Mouse (Mus musculus): ENCODE measurements around the gene Cox16. TPM values are rescaled to one million over a fixed set of nuclear protein-coding genes. Genes with fewer than 3 reads are reported as not detected.
"Not testable (repeated sequence)": the region's sequence is repeated elsewhere in the genome, so short reads cannot be mapped to it uniquely, and the experiment has no call there.

Gene Cox16
- polyA plus RNA-seq (2012; rRNA removed): 21.1 and 36.3 TPM in 2 replicates
- 77.3 and 84.2 TPM in 2 replicates for polyA plus RNA-seq (2014; fragmentation: Nextera tagmentation; extraction: Ambion mirVana)

DNA sequence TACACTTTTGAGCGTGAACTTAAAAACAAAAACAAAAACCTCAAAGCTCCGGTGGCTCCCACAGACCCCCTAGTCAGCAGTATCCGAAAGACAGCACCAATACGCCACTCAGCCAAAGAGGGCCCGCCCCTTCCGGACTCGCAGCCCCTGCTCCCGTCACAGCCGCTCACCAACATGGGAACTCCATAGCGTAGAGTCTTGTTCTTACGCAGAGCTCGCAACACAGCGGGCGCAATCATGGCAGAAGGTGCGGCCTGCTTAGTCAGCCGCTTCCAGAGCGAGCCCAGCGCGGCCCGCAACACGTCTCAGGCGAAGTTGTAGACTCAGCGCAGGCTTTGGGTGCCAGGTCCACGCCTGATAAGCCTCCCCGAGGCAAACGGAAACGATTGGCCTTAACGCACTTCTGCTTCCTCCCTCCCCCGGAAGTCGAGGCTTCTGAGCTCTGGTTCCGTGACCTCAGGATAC is at the start of gene Cox16:
Gene Cox16 (minus strand): TSS at position 401 of the 465 bp plus-strand sequence.
- WGBS (ENCODE audit: insufficient replicate concordance): under 1% methylated on average over 31 of the region's 31 CpGs
- DNase-seq (ENCODE audit: low read depth in 3 of 3, low spot score in 3 of 3) (peak; percentile 69 to 76 (median 72)), ATAC-seq (ENCODE audit: insufficient read depth) (peak; percentile 93)
- Histone ChIP-seq H3K27me3 (ENCODE audit: control insufficient read depth, insufficient read depth, low read length) (no peaks in the 10 kb centered on the region), H3K9ac (replicated peaks) (peak within 1 kb of the TSS; percentile 75), H3K4me2 (ENCODE audit: low read depth) (peak within 1 kb of the TSS; percentile 76), H3K36me3 (replicated peaks; ENCODE audit: control insufficient read depth, insufficient read depth, low read depth) (no peaks in the 10 kb centered on the region; the same call in 1 of the 2 replicates), H3K27ac (peak within 1 kb of the TSS; percentile 92), H3K4me3 (ENCODE audit: insufficient read depth in 1 of 2, low read depth in 2 of 2, low read length in 2 of 2) (peak within 1 kb of the TSS; percentile 79 to 84), H3K4me1 (replicated peaks; ENCODE audit: control insufficient read depth in 2 of 2, insufficient read depth in 2 of 2, low read length in 1 of 2) (peaks cover 2 to 6% of the 10 kb centered on the region in 2 experiments), H3K9me3 (ENCODE audit: control insufficient read depth, low read length) (no peaks in the 10 kb centered on the region)
- TF ChIP-seq CTCF (IDR thresholded peaks at IDR 0.05; ENCODE audit: low read depth): no peak
- no peak for TF ChIP-seq EP300 (IDR thresholded peaks at IDR 0.05; ENCODE audit: low read depth)

DNA sequence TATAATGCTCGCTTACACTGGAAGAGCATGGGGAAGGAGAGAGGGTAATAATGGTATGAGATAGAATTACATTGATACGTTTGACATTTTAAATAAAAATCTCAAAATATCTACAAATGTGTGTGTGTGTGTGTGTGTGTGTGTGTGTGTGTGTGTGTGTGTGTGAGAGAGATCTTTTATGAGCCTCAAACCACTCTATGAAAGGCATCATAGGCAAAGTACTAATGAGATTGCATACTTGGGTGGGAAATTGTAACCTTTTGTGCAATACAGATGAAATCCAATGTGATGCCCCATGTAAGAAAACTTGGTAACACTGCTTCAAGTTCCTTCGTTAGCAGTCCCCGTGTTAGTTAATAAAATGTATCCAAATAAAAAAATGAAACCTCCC is 48.1 kb upstream of the Cox16 start:
- peak overlapping the region; percentile 84 to 92 for H3K4me3 ChIP-seq (ENCODE audit: insufficient read depth in 1 of 2, low read depth in 2 of 2, low read length in 2 of 2)
- WGBS (ENCODE audit: insufficient replicate concordance): 34% methylated on average over 4 of the region's 4 CpGs
- H3K27ac ChIP-seq: no peak overlapping the region; the same call in 1 of the 2 replicates
- peak overlapping the region; percentile 86 for H3K9ac ChIP-seq (replicated peaks)
- no peaks in the 10 kb centered on the region for H3K36me3 ChIP-seq (replicated peaks; ENCODE audit: control insufficient read depth, insufficient read depth, low read depth)
- peak overlapping the region; percentile 73 for H3K4me2 ChIP-seq (ENCODE audit: low read depth)
- ATAC-seq (ENCODE audit: insufficient read depth) (peak; percentile 16), DNase-seq (ENCODE audit: low read depth in 3 of 3, low spot score in 3 of 3) (no peak)
- TF ChIP-seq EP300 (IDR thresholded peaks at IDR 0.05; ENCODE audit: low read depth) (no peak), CTCF (IDR thresholded peaks at IDR 0.05; ENCODE audit: low read depth) (no peak)
- no peaks in the 10 kb centered on the region for H3K27me3 ChIP-seq (ENCODE audit: control insufficient read depth, insufficient read depth, low read length)
- no peaks in the 10 kb centered on the region for H3K9me3 ChIP-seq (ENCODE audit: control insufficient read depth, low read length)
- H3K4me1 ChIP-seq (replicated peaks; ENCODE audit: control insufficient read depth in 2 of 2, insufficient read depth in 2 of 2, low read length in 1 of 2): peaks cover 3 to 5% of the 10 kb centered on the region in 2 experiments; a peak in 2 of 4 replicates

DNA sequence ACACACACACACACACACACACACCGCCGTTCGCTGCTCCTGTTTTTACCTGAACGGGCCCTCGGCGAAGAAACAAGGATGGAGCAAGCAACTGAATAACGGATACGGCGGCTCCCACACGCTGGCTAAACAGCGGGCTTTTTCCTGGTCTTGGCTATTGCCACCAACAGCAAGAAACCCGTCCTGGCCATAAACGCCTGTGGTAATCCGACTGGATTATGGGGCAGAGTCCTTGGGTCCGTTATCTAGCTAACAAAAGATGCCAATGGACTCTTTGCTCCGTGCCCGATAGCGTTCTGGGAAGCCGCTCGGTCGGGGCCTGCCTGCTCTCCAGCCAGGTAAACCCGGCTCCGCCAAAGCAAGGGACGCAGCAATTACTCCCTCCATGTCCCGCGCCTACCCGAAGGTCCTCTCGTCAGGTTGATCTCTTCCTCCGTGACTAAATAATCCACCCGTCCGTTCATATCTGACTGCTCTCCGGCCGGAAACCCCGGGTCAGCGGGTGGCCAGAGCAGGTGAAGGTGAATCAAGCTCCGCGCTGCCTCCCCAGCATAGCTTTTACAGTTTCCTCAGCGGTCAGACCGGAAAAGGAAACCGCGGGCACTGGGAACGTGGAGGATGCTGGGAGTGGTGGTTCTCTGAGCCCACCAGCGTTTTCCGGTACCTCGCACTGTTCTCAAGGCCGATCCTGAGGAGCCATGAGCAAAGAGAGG is 47.5 kb upstream of the Cox16 start, which contains the start of the genes Gm20498 and Synj2bp:
Gene Gm20498 (minus strand): TSS at position 590 of the 713 bp plus-strand sequence.
Gene Synj2bp (minus strand): TSS at position 596 of the 713 bp plus-strand sequence.
- Histone ChIP-seq H3K27me3 (ENCODE audit: control insufficient read depth, insufficient read depth, low read length) (no peaks in the 10 kb centered on the region), H3K9me3 (ENCODE audit: control insufficient read depth, low read length) (no peaks in the 10 kb centered on the region), H3K27ac (peak within 1 kb of the TSS; percentile 67), H3K36me3 (replicated peaks; ENCODE audit: control insufficient read depth, insufficient read depth, low read depth) (no peaks in the 10 kb centered on the region), H3K4me3 (ENCODE audit: insufficient read depth in 1 of 2, low read depth in 2 of 2, low read length in 2 of 2) (peak within 1 kb of the TSS; percentile 84 to 92), H3K9ac (replicated peaks) (peak within 1 kb of the TSS; percentile 86), H3K4me1 (replicated peaks; ENCODE audit: control insufficient read depth in 2 of 2, insufficient read depth in 2 of 2, low read length in 1 of 2) (peaks cover 3 to 5% of the 10 kb centered on the region in 2 experiments; a peak in 2 of 4 replicates), H3K4me2 (ENCODE audit: low read depth) (peak within 1 kb of the TSS; percentile 73)
- ATAC-seq (ENCODE audit: insufficient read depth) (peak; percentile 87), DNase-seq (ENCODE audit: low read depth in 3 of 3, low spot score in 3 of 3) (peak; percentile 60 to 68 (median 65))
- WGBS (ENCODE audit: insufficient replicate concordance): under 1% methylated on average over 46 of the region's 46 CpGs
- TF ChIP-seq EP300 (IDR thresholded peaks at IDR 0.05; ENCODE audit: low read depth): no peak
- no peak for TF ChIP-seq CTCF (IDR thresholded peaks at IDR 0.05; ENCODE audit: low read depth)

DNA sequence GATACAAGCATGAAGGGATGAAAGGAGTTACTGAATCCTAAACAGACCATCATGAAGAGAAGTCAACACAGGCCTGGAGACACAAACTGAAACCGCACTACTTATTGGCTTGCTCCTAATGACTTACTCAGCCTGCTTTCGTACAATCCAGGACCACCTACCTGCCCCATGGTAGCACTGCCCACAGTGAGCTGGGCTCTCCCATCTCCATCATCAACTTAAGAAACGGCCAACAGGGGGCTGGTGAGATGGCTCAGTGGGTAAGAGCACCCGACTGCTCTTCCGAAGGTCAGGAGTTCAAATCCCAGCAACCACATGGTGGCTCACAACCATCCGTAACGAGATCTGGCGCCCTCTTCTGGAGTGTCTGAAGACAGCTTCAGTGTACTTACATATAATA is 45.7 kb upstream of the Cox16 start:
- not testable (repeated sequence) for H3K36me3 ChIP-seq (replicated peaks; ENCODE audit: control insufficient read depth, insufficient read depth, low read depth); H3K9me3 ChIP-seq (ENCODE audit: control insufficient read depth, low read length); H3K27ac ChIP-seq; H3K4me2 ChIP-seq (ENCODE audit: low read depth); ATAC-seq (ENCODE audit: insufficient read depth); H3K27me3 ChIP-seq (ENCODE audit: control insufficient read depth, insufficient read depth, low read length); H3K4me3 ChIP-seq (ENCODE audit: insufficient read depth in 1 of 2, low read depth in 2 of 2, low read length in 2 of 2); H3K4me1 ChIP-seq (replicated peaks; ENCODE audit: control insufficient read depth in 2 of 2, insufficient read depth in 2 of 2, low read length in 1 of 2); H3K9ac ChIP-seq (replicated peaks); DNase-seq (ENCODE audit: low read depth in 3 of 3, low spot score in 3 of 3)
- TF ChIP-seq CTCF (IDR thresholded peaks at IDR 0.05; ENCODE audit: low read depth): peak; percentile 30; the same call in 1 of the 2 replicates
- WGBS (ENCODE audit: insufficient replicate concordance): 75% methylated on average over 5 of the region's 8 CpGs

- not testable (repeated sequence) for H3K27ac ChIP-seq; H3K4me3 ChIP-seq (ENCODE audit: insufficient read depth in 1 of 2, low read depth in 2 of 2, low read length in 2 of 2); H3K9me3 ChIP-seq (ENCODE audit: control insufficient read depth, low read length); DNase-seq (ENCODE audit: low read depth in 3 of 3, low spot score in 3 of 3); H3K9ac ChIP-seq (replicated peaks); H3K4me2 ChIP-seq (ENCODE audit: low read depth); H3K4me1 ChIP-seq (replicated peaks; ENCODE audit: control insufficient read depth in 2 of 2, insufficient read depth in 2 of 2, low read length in 1 of 2); ATAC-seq (ENCODE audit: insufficient read depth); H3K27me3 ChIP-seq (ENCODE audit: control insufficient read depth, insufficient read depth, low read length); H3K36me3 ChIP-seq (replicated peaks; ENCODE audit: control insufficient read depth, insufficient read depth, low read depth)
- 88% methylated on average over 9 of the region's 9 CpGs for WGBS (ENCODE audit: insufficient replicate concordance)
Measured at GRCm38 (mm10) chr12:81496906-81497305, 12.0 kb upstream of the Cox16 start.

Data from liver, embryonic 14.5 days (tissue).